9 mouse cellular contexts compared by ENCODE assay signal in genomic region chr4:129557256-129557808, GRCm38 (mm10). TPM values are rescaled to one million over a fixed set of nuclear protein-coding genes. Genes with fewer than 3 reads are reported as not detected.
A peak's percentile ranks its signal among the peaks of the same experiment; 100 is the strongest.
DNase-seq lines count a peak whose midpoint lies in the region; ATAC-seq lines count a peak whose summit lies in the region.
"Had no signal": no experiment of that assay in that cellular context is flagged by ENCODE, and none has a peak within 500 bp of the region (broad histone marks: within the 10 kb centered on the region; RNA-seq: fewer than 3 reads in every experiment).

No protein-coding gene starts in this region.

- H3K9ac ChIP-seq in heart, embryonic 12.5 days: no peak overlapping the region
- peak overlapping the region; percentile 73; the same call in 1 of the 2 replicates for H3K9ac ChIP-seq in midbrain, embryonic 16.5 days (ENCODE audit: low read depth, low read length)

- H3K36me3 ChIP-seq in heart, embryonic 12.5 days: no peaks in the 10 kb centered on the region
- no peaks in the 10 kb centered on the region for H3K36me3 ChIP-seq in midbrain, embryonic 16.5 days (ENCODE audit: control insufficient read depth, insufficient read depth, low read length)

- H3K4me3 ChIP-seq in heart, embryonic 12.5 days: peak overlapping the region; percentile 53; the same call in 1 of the 2 replicates
- no peak overlapping the region for H3K4me3 ChIP-seq in midbrain, embryonic 16.5 days (ENCODE audit: low read depth, low read length)

- peak overlapping the region; percentile 92 for H3K4me2 ChIP-seq in heart, embryonic 12.5 days
- peak overlapping the region; percentile 90 for H3K4me2 ChIP-seq in midbrain, embryonic 16.5 days (ENCODE audit: low read length)

- no peaks in the 10 kb centered on the region for H3K9me3 ChIP-seq in heart, embryonic 12.5 days (replicated peaks)
- H3K9me3 ChIP-seq in midbrain, embryonic 16.5 days (replicated peaks; ENCODE audit: control insufficient read depth, low read length, poor library complexity, severe bottlenecking): no peaks in the 10 kb centered on the region

- H3K4me1 ChIP-seq in heart, embryonic 12.5 days (replicated peaks): peaks cover 17% of the 10 kb centered on the region
- peaks cover 13% of the 10 kb centered on the region for H3K4me1 ChIP-seq in midbrain, embryonic 16.5 days (ENCODE audit: control insufficient read depth, insufficient read depth, low read length)

- no peak for DNase-seq in heart, adult 9 months (ENCODE audit: low spot score in 2 of 2)
- DNase-seq in c-Kit-positive CD71-positive TER-119-negative erythroid progenitor cells, embryonic 14.5 days (ENCODE audit: low read depth): peak; percentile 82
- peak; percentile 46 for DNase-seq in induced T-regulatory cell, adult 2 months (ENCODE audit: low read depth)
- DNase-seq in layer of hippocampus, adult 9-10 months (ENCODE audit: low spot score): no peak
- DNase-seq in embryo, embryonic 9.5 days (ENCODE audit: extremely low spot score): no peak
- DNase-seq: gastrocnemius, postnatal 36 days had no signal

- WGBS in heart, embryonic 12.5 days: 64% methylated on average over 9 of the region's 9 CpGs
- 83% methylated on average over 9 of the region's 9 CpGs for WGBS in midbrain, embryonic 16.5 days

- H3K27ac ChIP-seq in heart, embryonic 12.5 days (ENCODE audit: poor library complexity, severe bottlenecking): no peak overlapping the region
- no peak overlapping the region; the same call in 1 of the 2 replicates for H3K27ac ChIP-seq in midbrain, embryonic 16.5 days (ENCODE audit: low read length)

- H3K27me3 ChIP-seq in heart, embryonic 12.5 days (replicated peaks): peaks cover 5% of the 10 kb centered on the region; the same call in 1 of the 2 replicates
- H3K27me3 ChIP-seq in midbrain, embryonic 16.5 days (ENCODE audit: control insufficient read depth, insufficient read depth, low read depth, low read length): no peaks in the 10 kb centered on the region

- ATAC-seq in heart, embryonic 12.5 days (ENCODE audit: insufficient number of reproducible peaks, low FRiP score): peak; percentile 22; the same call in 1 of the 2 replicates
- ATAC-seq in midbrain, embryonic 16.5 days: no peak
- ATAC-seq in granulocyte monocyte progenitor cell, adult 5-6 weeks (replicated peaks; ENCODE audit: poor library complexity, severe bottlenecking): no peak

RNA-seq across cellular contexts. Expression of gene Hdac1, which starts 14.8 kb away (rescaled TPM):
- 140 and 146 TPM in 2 replicates for polyA plus RNA-seq in heart, embryonic 12.5 days (2016; fragmentation: Nextera tagmentation; extraction: Ambion mirVana)
- 74.7 and 83.2 TPM in 2 replicates for polyA plus RNA-seq in midbrain, embryonic 16.5 days (2015; fragmentation: Nextera tagmentation; extraction: Ambion mirVana)
- total RNA-seq in granulocyte monocyte progenitor cell, adult 5-6 weeks (2014; fragmentation: Nextera tagmentation): 109 and 142 TPM in 2 replicates
- 62.6 and 74.9 TPM in 2 replicates for total RNA-seq in granulocyte monocyte progenitor cell, adult 5-6 weeks (2017)

RNA-seq across cellular contexts. Expression of gene Lck, which starts 16.1 kb away (rescaled TPM):
- 3.5 and 4.1 TPM in 2 replicates for polyA plus RNA-seq in heart, embryonic 12.5 days (2016; fragmentation: Nextera tagmentation; extraction: Ambion mirVana)
- 15.4 and 16.2 TPM in 2 replicates for polyA plus RNA-seq in midbrain, embryonic 16.5 days (2015; fragmentation: Nextera tagmentation; extraction: Ambion mirVana)
- 0.15 and 5.8 TPM in 2 replicates for total RNA-seq in granulocyte monocyte progenitor cell, adult 5-6 weeks (2014; fragmentation: Nextera tagmentation)
- 2.5 and 4.8 TPM in 2 replicates for total RNA-seq in granulocyte monocyte progenitor cell, adult 5-6 weeks (2017)

RNA-seq across cellular contexts. Expression of gene Fam167b, which starts 21.0 kb away (rescaled TPM):
- 4.3 and 4.7 TPM in 2 replicates for polyA plus RNA-seq in heart, embryonic 12.5 days (2016; fragmentation: Nextera tagmentation; extraction: Ambion mirVana)
- 0.26 TPM in 1 of 2 replicates, not detected in the other for polyA plus RNA-seq in midbrain, embryonic 16.5 days (2015; fragmentation: Nextera tagmentation; extraction: Ambion mirVana)
- not detected in 2 replicates for total RNA-seq in granulocyte monocyte progenitor cell, adult 5-6 weeks (2014; fragmentation: Nextera tagmentation)
- not detected in 2 replicates for total RNA-seq in granulocyte monocyte progenitor cell, adult 5-6 weeks (2017)
- total RNA-seq: gastrocnemius, postnatal 36 days had no signal

RNA-seq across cellular contexts. Expression of gene Eif3i, which starts 43.1 kb away (rescaled TPM):
- 155 and 156 TPM in 2 replicates for polyA plus RNA-seq in heart, embryonic 12.5 days (2016; fragmentation: Nextera tagmentation; extraction: Ambion mirVana)
- polyA plus RNA-seq in midbrain, embryonic 16.5 days (2015; fragmentation: Nextera tagmentation; extraction: Ambion mirVana): 187 and 198 TPM in 2 replicates
- total RNA-seq in granulocyte monocyte progenitor cell, adult 5-6 weeks (2014; fragmentation: Nextera tagmentation): 335 and 353 TPM in 2 replicates
- total RNA-seq in granulocyte monocyte progenitor cell, adult 5-6 weeks (2017): 257 and 296 TPM in 2 replicates

RNA-seq across cellular contexts. Expression of gene Tmem234, which starts 43.1 kb away (rescaled TPM):
- 139 and 153 TPM in 2 replicates for polyA plus RNA-seq in heart, embryonic 12.5 days (2016; fragmentation: Nextera tagmentation; extraction: Ambion mirVana)
- 177 and 180 TPM in 2 replicates for polyA plus RNA-seq in midbrain, embryonic 16.5 days (2015; fragmentation: Nextera tagmentation; extraction: Ambion mirVana)
- total RNA-seq in granulocyte monocyte progenitor cell, adult 5-6 weeks (2014; fragmentation: Nextera tagmentation): 68.9 and 102 TPM in 2 replicates
- 73.9 and 74.9 TPM in 2 replicates for total RNA-seq in granulocyte monocyte progenitor cell, adult 5-6 weeks (2017)

Comparison
In these comparisons a context has a peak if more than half of its experiments do, and no peak if none do; other contexts are left out.
1. DNase-seq: peak in c-Kit-positive CD71-positive TER-119-negative erythroid progenitor cells, embryonic 14.5 days (single experiment) and induced T-regulatory cell, adult 2 months (single experiment); none in heart, adult 9 months (0 of 2), layer of hippocampus, adult 9-10 months (single experiment) and embryo, embryonic 9.5 days (single experiment).